ENCODE assay signal across 7 mouse cellular contexts in genomic region chr3:120473645-120474038, GRCm38 (mm10).
DNase-seq lines count a peak whose midpoint lies in the region; ATAC-seq and TF ChIP-seq lines count a peak whose summit lies in the region.

No protein-coding gene starts in this region.

- H3K27ac ChIP-seq in hindbrain, embryonic 10.5 days = no peak overlapping the region
- H3K27ac ChIP-seq in left cerebral cortex, adult 2 months = no peak overlapping the region

- WGBS in hindbrain, embryonic 10.5 days = 71% methylated on average over 2 of the region's 2 CpGs

- no peak for DNase-seq in Patski (ENCODE audit: low read depth, low spot score)
- DNase-seq in adrenal gland, postnatal 10 days = peak; percentile 65
- peak; percentile 53 for DNase-seq in fibroblast of lung, adult 2 months (ENCODE audit: low read depth)
- DNase-seq in hindbrain, embryonic 10.5 days (ENCODE audit: low spot score) = peak; percentile 9
- peak; percentile 14 to 20 for DNase-seq in left cerebral cortex, adult 2 months (ENCODE audit: extremely low spot score in 1 of 2, low spot score in 2 of 2)
- peak; percentile 27 for DNase-seq in ovary, postnatal 14 days (ENCODE audit: low spot score)
- DNase-seq in thymus, postnatal 36 days = no peak

- intact Hi-C loops in left cerebral cortex, adult 2 months (cut with DNase I) = no loop called here

- in situ Hi-C loops in Patski (cut with MboI; ENCODE audit: low pct_unique_long_range_greater_than_20kb) = no loop called here

- POLR2A ChIA-PET in Patski (lab: Charles Lee) = no interaction called here

- no peak for ATAC-seq in Patski

- no peak overlapping the region for H3K4me3 ChIP-seq in hindbrain, embryonic 10.5 days
- no peak overlapping the region for H3K4me3 ChIP-seq in left cerebral cortex, adult 2 months

- no peaks in the 10 kb centered on the region for H3K9me3 ChIP-seq in hindbrain, embryonic 10.5 days

- peak; percentile 39 for TF ChIP-seq CTCF in Patski (IDR thresholded peaks at IDR 0.05)
- peak; percentile 47 for TF ChIP-seq CTCF in left cerebral cortex, adult 2 months (IDR thresholded peaks at IDR 0.05)

- H3K27me3 ChIP-seq in Patski = no peaks in the 10 kb centered on the region
- no peaks in the 10 kb centered on the region for H3K27me3 ChIP-seq in hindbrain, embryonic 10.5 days (ENCODE audit: insufficient read depth, poor library complexity, severe bottlenecking)

- H3K36me3 ChIP-seq in hindbrain, embryonic 10.5 days = no peaks in the 10 kb centered on the region

- CTCF ChIA-PET in Patski (lab: Charles Lee) = interaction anchor here (0.7 to 1.2 kb wide), 2 partner anchors 236 to 688 kb away, joined by 3 read pairs; no protein-coding TSS in a partner anchor

- H3K4me1 ChIP-seq in hindbrain, embryonic 10.5 days (replicated peaks) = peaks cover 18% of the 10 kb centered on the region

Comparison
In these comparisons a context has a peak if more than half of its experiments do, and no peak if none do; other contexts are left out.
1. DNase-seq: peak in adrenal gland, postnatal 10 days (single experiment), fibroblast of lung, adult 2 months (single experiment), hindbrain, embryonic 10.5 days (single experiment), left cerebral cortex, adult 2 months (2 of 2) and ovary, postnatal 14 days (single experiment); none in Patski (single experiment) and thymus, postnatal 36 days (0 of 2).